Mouse (Mus musculus): ENCODE data around the gene Tex14. TPM values are rescaled to one million over a fixed set of nuclear protein-coding genes. Genes with fewer than 3 reads are reported as not detected.

The Tex14 gene
- polyA plus RNA-seq, 1 experiment from 2014 or later = 0.27 TPM

Other genes starting within 250 kb of the Tex14 start
- gene Ppm1e, start 46.0 kb upstream of the Tex14 start, polyA plus RNA-seq (2014; fragmentation: Nextera tagmentation; extraction: Ambion mirVana) = 3.7 and 4.2 TPM in 2 replicates
- gene Rad51c, start 111 bp upstream of the Tex14 start, polyA plus RNA-seq (2014; fragmentation: Nextera tagmentation; extraction: Ambion mirVana) = 7.4 and 8.2 TPM in 2 replicates
- gene Gm11492, start 161.6 kb downstream of the Tex14 start, polyA plus RNA-seq (2014; fragmentation: Nextera tagmentation; extraction: Ambion mirVana) = not detected in 2 replicates
- 35.6 and 37.9 TPM in 2 replicates for gene Sept4, start 163.8 kb downstream of the Tex14 start, polyA plus RNA-seq (2014; fragmentation: Nextera tagmentation; extraction: Ambion mirVana)
- gene Mtmr4, start 187.1 kb downstream of the Tex14 start, polyA plus RNA-seq (2014; fragmentation: Nextera tagmentation; extraction: Ambion mirVana) = 20.2 and 44.3 TPM in 2 replicates
- 0.23 and 0.24 TPM in 2 replicates for gene Hsf5, start 212.1 kb downstream of the Tex14 start, polyA plus RNA-seq (2014; fragmentation: Nextera tagmentation; extraction: Ambion mirVana)

Measured in kidney, embryonic 14.5 days (tissue).